Mouse (Mus musculus): ENCODE results near the gene Map3k3. TPM values are rescaled to one million over a fixed set of nuclear protein-coding genes. Genes with fewer than 3 reads are reported as not detected.
A peak's percentile ranks its signal among the peaks of the same experiment; 100 is the strongest.
"Not testable (repeated sequence)": the region's sequence is repeated elsewhere in the genome, so short reads cannot be mapped to it uniquely, and the experiment has no call there.

Map3k3 gene
- total RNA-seq, 2 experiments from 2014 or later, result 44.3 to 48.8 TPM

- peak; percentile 86 for DNase-seq
Measured at GRCm38 (mm10) chr11:106076321-106076720, 8.1 kb upstream of the Map3k3 start.

GRCm38 (mm10) chr11:106084911-106085561 is 623 bp downstream of the Map3k3 start:
- peak; percentile 87 for DNase-seq

- DNase-seq, result no peak
Measured at GRCm38 (mm10) chr11:106098223-106098622, 13.8 kb downstream of the Map3k3 start.

- no peak for DNase-seq
Measured at GRCm38 (mm10) chr11:106102866-106103265, 18.5 kb downstream of the Map3k3 start.

- no peak for DNase-seq
Measured at GRCm38 (mm10) chr11:106106047-106106587, 21.7 kb downstream of the Map3k3 start.

- no peak for DNase-seq
Measured at GRCm38 (mm10) chr11:106111688-106112087, 27.3 kb downstream of the Map3k3 start.

GRCm38 (mm10) chr11:106122221-106122620 is 37.8 kb downstream of the Map3k3 start:
- DNase-seq, result no peak

GRCm38 (mm10) chr11:106122736-106123135 is 38.3 kb downstream of the Map3k3 start:
- peak; percentile 14 for DNase-seq

- no peak for DNase-seq
Measured at GRCm38 (mm10) chr11:106124784-106125183, 40.4 kb downstream of the Map3k3 start.

- no peak for DNase-seq
Measured at GRCm38 (mm10) chr11:106125827-106126226, 41.4 kb downstream of the Map3k3 start.

- DNase-seq, result not testable (repeated sequence)
Measured at GRCm38 (mm10) chr11:106126727-106127373, 42.4 kb downstream of the Map3k3 start.

GRCm38 (mm10) chr11:106129477-106129876 is 45.1 kb downstream of the Map3k3 start:
- no peak for DNase-seq

- DNase-seq, result no peak
Measured at GRCm38 (mm10) chr11:106132516-106132915, 48.1 kb downstream of the Map3k3 start.

GRCm38 (mm10) chr11:106134580-106135528 is 50.4 kb downstream of the Map3k3 start:
- peak; percentile 93 for DNase-seq

- DNase-seq, result no peak
Measured at GRCm38 (mm10) chr11:106151219-106151618, 66.8 kb downstream of the Map3k3 start.

- no peak for DNase-seq
Measured at GRCm38 (mm10) chr11:106152132-106152531, 67.7 kb downstream of the Map3k3 start.

- DNase-seq, result no peak
Measured at GRCm38 (mm10) chr11:106154091-106154490, 69.7 kb downstream of the Map3k3 start.

GRCm38 (mm10) chr11:106154770-106155169 is 70.4 kb downstream of the Map3k3 start:
- no peak for DNase-seq

GRCm38 (mm10) chr11:106155761-106156160 is 71.3 kb downstream of the Map3k3 start:
- DNase-seq, result no peak

- no peak for DNase-seq
Measured at GRCm38 (mm10) chr11:106156257-106156656, 71.8 kb downstream of the Map3k3 start.

GRCm38 (mm10) chr11:106157154-106157553 is 72.7 kb downstream of the Map3k3 start:
- DNase-seq, result no peak

All from adrenal gland, postnatal 10 days (tissue).